Mouse (Mus musculus): Measurements from ENCODE around the gene Desi1.

Gene Desi1

GRCm38 (mm10) chr15:81966062-81966829 lies 67.4 kb downstream of the Desi1 start:
- DNase-seq (ENCODE audit: low read depth in 1 of 2, low spot score in 2 of 2) = no peak

GRCm38 (mm10) chr15:81964980-81965545 lies 68.6 kb downstream of the Desi1 start:
- DNase-seq (ENCODE audit: low read depth in 1 of 2, low spot score in 2 of 2) = no peak

GRCm38 (mm10) chr15:81964262-81964661 lies 69.4 kb downstream of the Desi1 start:
- DNase-seq (ENCODE audit: low read depth in 1 of 2, low spot score in 2 of 2) = no peak

- no peak for DNase-seq (ENCODE audit: low read depth in 1 of 2, low spot score in 2 of 2)
These were observed 72.6 kb downstream of the Desi1 start for GRCm38 (mm10) chr15:81961078-81961451.

GRCm38 (mm10) chr15:81960171-81961077 lies 73.2 kb downstream of the Desi1 start, which contains the start of gene Pmm1:
TSS of gene Pmm1 (minus strand) at chr15:81960930.
- peak; percentile 93 to 96 for DNase-seq (ENCODE audit: low read depth in 1 of 2, low spot score in 2 of 2)

- no peak for DNase-seq (ENCODE audit: low read depth in 1 of 2, low spot score in 2 of 2)
These were observed 74.8 kb downstream of the Desi1 start for GRCm38 (mm10) chr15:81958906-81959305.

- DNase-seq (ENCODE audit: low read depth in 1 of 2, low spot score in 2 of 2) = no peak
These were observed 76.1 kb downstream of the Desi1 start for GRCm38 (mm10) chr15:81957598-81957997.

- peak in 1 of 2 experiments; percentile 29 for DNase-seq (ENCODE audit: low read depth in 1 of 2, low spot score in 2 of 2)
These were observed 77.2 kb downstream of the Desi1 start for GRCm38 (mm10) chr15:81956457-81956856.

- no peak for DNase-seq (ENCODE audit: low read depth in 1 of 2, low spot score in 2 of 2)
These were observed 78.2 kb downstream of the Desi1 start for GRCm38 (mm10) chr15:81955414-81955813.

- DNase-seq (ENCODE audit: low read depth in 1 of 2, low spot score in 2 of 2) = no peak
These were observed 78.9 kb downstream of the Desi1 start for GRCm38 (mm10) chr15:81954716-81955115.

- no peak for DNase-seq (ENCODE audit: low read depth in 1 of 2, low spot score in 2 of 2)
These were observed 79.5 kb downstream of the Desi1 start for GRCm38 (mm10) chr15:81954151-81954583.

GRCm38 (mm10) chr15:81952310-81952709 lies 81.4 kb downstream of the Desi1 start:
- DNase-seq (ENCODE audit: low read depth in 1 of 2, low spot score in 2 of 2) = no peak

- no peak for DNase-seq (ENCODE audit: low read depth in 1 of 2, low spot score in 2 of 2)
These were observed 82.5 kb downstream of the Desi1 start for GRCm38 (mm10) chr15:81951159-81951558.

- DNase-seq (ENCODE audit: low read depth in 1 of 2, low spot score in 2 of 2) = no peak
These were observed 82.9 kb downstream of the Desi1 start for GRCm38 (mm10) chr15:81950716-81951115.

GRCm38 (mm10) chr15:81949476-81950131 lies 84.1 kb downstream of the Desi1 start:
- DNase-seq (ENCODE audit: low read depth in 1 of 2, low spot score in 2 of 2) = no peak

GRCm38 (mm10) chr15:81949076-81949475 lies 84.6 kb downstream of the Desi1 start:
- DNase-seq (ENCODE audit: low read depth in 1 of 2, low spot score in 2 of 2) = no peak

- no peak for DNase-seq (ENCODE audit: low read depth in 1 of 2, low spot score in 2 of 2)
These were observed 90.4 kb downstream of the Desi1 start for GRCm38 (mm10) chr15:81943176-81943749.

Measured in monocyte, adult 2 months (primary cell).